Mouse (Mus musculus): Measurements from ENCODE around the gene Smc6. TPM values are rescaled to one million over a fixed set of nuclear protein-coding genes. Genes with fewer than 3 reads are reported as not detected.
A peak's percentile ranks its signal among the peaks of the same experiment; 100 is the strongest.

Gene Smc6
- polyA plus RNA-seq, 2 experiments from 2014 or later = 119 to 222 TPM

- no peak for ATAC-seq
Measured at GRCm38 (mm10) chr12:11286382-11286781, 20.7 kb downstream of the Smc6 start.

- ATAC-seq = peak; percentile 89
Measured at GRCm38 (mm10) chr12:11300858-11301257, 35.2 kb downstream of the Smc6 start.

- no peak for ATAC-seq
Measured at GRCm38 (mm10) chr12:11306753-11307645, 41.3 kb downstream of the Smc6 start.

- ATAC-seq = no peak
Measured at GRCm38 (mm10) chr12:11311106-11311505, 45.4 kb downstream of the Smc6 start.

- no peak for ATAC-seq
Measured at GRCm38 (mm10) chr12:11313840-11314239, 48.2 kb downstream of the Smc6 start.

- ATAC-seq = no peak
Measured at GRCm38 (mm10) chr12:11317671-11318070, 52.0 kb downstream of the Smc6 start.

- ATAC-seq = no peak
Measured at GRCm38 (mm10) chr12:11324480-11324879, 58.8 kb downstream of the Smc6 start.

- ATAC-seq = no peak
Measured at GRCm38 (mm10) chr12:11326483-11326882, 60.8 kb downstream of the Smc6 start.

GRCm38 (mm10) chr12:11336845-11337244, 71.2 kb downstream of the Smc6 start:
- ATAC-seq = peak; percentile 84

GRCm38 (mm10) chr12:11338251-11338650, 72.6 kb downstream of the Smc6 start:
- ATAC-seq = no peak

- no peak for ATAC-seq
Measured at GRCm38 (mm10) chr12:11342020-11342600, 76.4 kb downstream of the Smc6 start.

- no peak for ATAC-seq
Measured at GRCm38 (mm10) chr12:11345963-11346362, 80.3 kb downstream of the Smc6 start.

- no peak for ATAC-seq
Measured at GRCm38 (mm10) chr12:11348423-11348822, 82.7 kb downstream of the Smc6 start.

- no peak for ATAC-seq
Measured at GRCm38 (mm10) chr12:11349870-11350269, 84.2 kb downstream of the Smc6 start.

GRCm38 (mm10) chr12:11350895-11351294, 85.2 kb downstream of the Smc6 start:
- no peak for ATAC-seq

- no peak for ATAC-seq
Measured at GRCm38 (mm10) chr12:11362435-11362834, 96.7 kb downstream of the Smc6 start.

GRCm38 (mm10) chr12:11364870-11365269, 99.2 kb downstream of the Smc6 start:
- no peak for ATAC-seq

GRCm38 (mm10) chr12:11367099-11367765, 101.5 kb downstream of the Smc6 start:
- no peak for ATAC-seq

Other genes starting within 250 kb of the Smc6 start
- gene Kcns3, start 114.8 kb upstream of the Smc6 start, polyA plus RNA-seq (2017; shearing (Covaris generic)) = not detected
- gene Msgn1, start 56.9 kb upstream of the Smc6 start, polyA plus RNA-seq (2017; shearing (Covaris generic)) = under 1 TPM in 1 of 2 experiments, not detected in 1; 0.73 TPM
- gene Gen1, start 85 bp upstream of the Smc6 start, polyA plus RNA-seq (2017; shearing (Covaris generic)) = 1 to 10 TPM; 1.2 to 1.5 TPM
- gene Vsnl1, start 170.7 kb downstream of the Smc6 start, polyA plus RNA-seq (2017; shearing (Covaris generic)) = not detected
- gene Rad51ap2, start 190.2 kb downstream of the Smc6 start, polyA plus RNA-seq (2017; shearing (Covaris generic)) = not detected